Mouse (Mus musculus) A20 (cell line): ENCODE results near the gene Sult5a1.

Experiments
- DNase-seq: peaks from one replicate; pipeline ENCODE4 v3.0.0-alpha.2; 2011; ENCODE audit warnings: low read depth, low spot score

Sult5a1 gene

DNA sequence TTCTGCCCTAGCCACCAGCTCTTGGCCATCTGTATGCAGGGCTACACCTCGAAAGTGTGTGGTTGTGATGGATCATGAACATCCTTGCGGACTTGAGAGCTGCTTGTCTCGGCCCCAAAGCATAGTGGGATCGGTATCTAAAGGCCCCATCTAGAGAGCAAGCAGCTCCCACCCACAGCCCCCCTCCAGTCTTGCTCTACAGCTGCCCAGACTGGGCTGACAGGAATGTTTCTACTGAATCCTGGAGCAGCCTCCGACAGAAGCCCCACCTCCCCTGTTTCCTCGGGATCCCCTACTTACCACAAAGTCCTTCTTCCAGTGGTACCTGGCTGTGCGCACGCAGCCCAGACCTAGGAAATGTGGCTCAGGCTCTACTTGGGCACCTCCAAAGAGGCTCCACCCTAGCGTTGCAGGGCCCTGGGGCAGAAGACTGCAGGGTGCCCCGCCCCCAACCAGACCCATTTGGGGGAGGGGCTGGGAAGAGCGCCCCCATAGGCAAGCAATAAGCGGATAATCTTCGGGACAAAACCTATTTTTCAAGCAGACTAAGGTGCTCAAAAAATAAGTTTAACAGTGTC is at the start of gene Sult5a1:
Gene Sult5a1, minus strand, starts transcription at position 428 of the 578 bp plus-strand sequence.
- DNase-seq = no peak

DNA sequence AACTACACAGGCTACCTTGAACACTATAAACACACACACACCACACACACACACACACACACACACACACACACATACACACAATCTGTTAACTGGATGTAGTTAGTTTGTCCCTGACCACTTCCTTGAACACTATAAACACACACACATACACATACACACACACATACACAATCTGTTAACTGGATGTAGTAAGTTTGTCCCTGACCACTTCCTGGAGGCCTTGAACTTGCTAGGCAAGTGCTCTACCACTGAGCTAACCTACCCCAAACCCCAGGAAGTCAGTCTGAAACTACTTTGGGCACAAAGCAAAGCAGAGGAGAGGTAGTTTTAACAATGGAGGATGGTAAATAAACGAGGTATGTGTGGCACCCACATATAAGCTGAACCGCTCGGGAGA is 45.5 kb upstream of the Sult5a1 start:
- DNase-seq = no peak

DNA sequence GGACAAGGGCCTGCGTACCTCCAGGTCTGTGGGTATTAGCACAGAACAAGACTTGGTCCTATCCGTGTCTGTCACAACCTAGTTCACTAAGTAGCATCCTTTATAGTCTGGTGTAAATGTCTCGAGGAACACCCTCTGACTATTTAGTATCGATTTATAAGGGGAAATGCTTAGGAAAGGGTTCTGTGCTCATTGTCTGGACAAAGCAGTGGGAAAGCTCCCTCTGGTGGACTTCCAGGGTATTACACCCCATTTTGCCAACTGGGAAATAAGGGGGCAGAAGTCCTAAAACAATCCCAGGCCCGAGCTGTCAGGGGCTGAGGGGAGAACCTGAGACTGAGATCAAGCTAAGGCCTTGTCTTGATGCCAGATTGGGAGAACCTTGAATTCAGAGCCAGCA is 44.2 kb upstream of the Sult5a1 start:
- peak; percentile 63 for DNase-seq

DNA sequence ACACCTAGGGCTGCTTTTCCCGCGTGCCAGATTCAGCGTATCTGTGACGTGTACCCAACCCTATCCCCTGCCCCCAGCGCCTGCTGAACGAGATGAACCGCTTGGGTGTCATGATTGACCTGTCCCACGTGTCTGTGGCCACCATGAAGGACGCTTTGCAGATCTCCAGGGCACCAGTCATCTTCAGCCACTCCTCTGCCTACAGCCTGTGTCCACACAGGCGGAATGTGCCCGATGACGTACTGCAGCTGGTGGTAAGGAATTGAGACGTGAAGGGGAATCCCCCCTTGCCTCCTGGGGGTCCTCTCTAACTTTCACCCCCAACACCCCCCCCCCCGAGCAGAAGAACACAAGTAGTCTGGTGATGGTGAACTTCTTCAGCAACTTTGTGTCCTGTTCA is 41.7 kb upstream of the Sult5a1 start:
- DNase-seq = no peak

DNA sequence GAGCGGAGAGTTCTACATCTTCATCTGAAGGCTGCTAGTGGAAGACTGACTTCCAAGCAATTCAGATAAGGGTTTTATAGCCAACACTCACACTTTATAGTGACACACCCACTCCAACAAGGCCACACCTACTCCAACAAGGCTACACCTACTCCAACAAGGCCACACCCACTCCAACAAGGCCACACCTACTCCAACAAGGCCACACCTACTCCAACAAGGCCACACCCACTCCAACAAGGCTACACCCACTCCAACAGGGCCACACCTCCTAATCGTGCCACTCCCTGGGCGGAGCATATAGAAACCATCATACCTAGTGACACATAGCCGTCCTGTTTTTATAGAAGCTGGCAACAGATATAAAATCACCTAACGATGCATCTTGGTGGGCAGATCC is 38.9 kb upstream of the Sult5a1 start:
- peak; percentile 56 for DNase-seq

DNA sequence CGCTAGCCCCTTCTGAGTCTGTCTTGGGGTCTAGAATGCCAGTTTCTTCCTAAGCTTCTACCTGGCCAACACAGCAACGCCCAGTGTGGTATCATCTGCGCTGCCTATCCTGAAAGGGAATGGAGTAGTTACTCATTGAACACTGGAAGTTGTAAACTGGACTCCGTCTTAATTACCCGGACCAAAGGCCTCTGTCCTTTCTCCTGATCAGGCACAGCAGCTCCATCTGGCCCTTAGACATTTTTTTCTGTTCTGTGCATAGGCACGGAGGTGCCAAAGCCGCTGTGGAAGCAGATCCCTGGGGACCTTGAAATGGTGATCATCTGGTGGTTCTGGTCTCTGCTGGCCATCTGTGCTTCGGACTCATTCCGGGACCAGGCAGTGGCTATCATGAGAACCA is 35.7 kb upstream of the Sult5a1 start:
- no peak for DNase-seq

DNA sequence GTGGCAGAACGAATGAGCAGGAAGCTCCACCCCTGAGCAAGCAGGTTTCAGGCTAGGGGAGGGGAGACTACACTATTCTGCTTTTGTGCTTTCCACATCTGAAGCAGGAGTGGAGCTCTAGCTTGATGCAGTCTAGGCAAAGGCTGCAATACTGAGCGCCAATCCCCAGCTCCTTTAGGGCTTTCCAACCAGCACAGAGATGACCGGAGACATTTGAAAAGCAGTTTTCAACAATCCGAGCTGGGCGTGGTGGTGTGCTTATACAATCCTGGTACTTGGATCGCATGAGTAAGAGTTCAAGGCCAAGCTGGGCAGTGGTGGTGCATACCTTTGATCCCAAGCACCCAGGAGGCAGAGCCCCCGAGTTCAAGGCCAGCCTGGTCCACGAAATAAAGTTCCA is 33.8 kb upstream of the Sult5a1 start:
- DNase-seq = no peak

DNA sequence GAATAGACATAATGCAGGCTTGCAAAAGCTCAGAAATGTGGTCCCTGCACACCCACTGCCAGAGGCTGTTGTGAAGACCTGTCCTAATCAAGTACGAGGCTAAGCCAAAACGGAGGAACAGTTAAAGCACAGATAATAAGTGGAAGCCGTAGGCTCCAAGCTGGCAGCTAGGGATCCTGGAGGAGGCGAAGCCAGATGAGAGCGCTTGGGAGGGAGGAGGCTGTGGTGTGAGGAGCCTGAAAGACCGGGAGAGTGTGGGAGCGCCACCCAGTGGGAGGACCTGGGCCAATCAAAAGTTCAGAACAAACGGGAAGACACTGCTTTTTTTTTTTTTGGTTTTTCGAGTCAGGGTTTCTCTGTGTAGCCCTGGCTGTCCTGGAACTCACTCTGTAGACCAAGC is 32.6 kb upstream of the Sult5a1 start:
- peak; percentile 50 for DNase-seq

DNA sequence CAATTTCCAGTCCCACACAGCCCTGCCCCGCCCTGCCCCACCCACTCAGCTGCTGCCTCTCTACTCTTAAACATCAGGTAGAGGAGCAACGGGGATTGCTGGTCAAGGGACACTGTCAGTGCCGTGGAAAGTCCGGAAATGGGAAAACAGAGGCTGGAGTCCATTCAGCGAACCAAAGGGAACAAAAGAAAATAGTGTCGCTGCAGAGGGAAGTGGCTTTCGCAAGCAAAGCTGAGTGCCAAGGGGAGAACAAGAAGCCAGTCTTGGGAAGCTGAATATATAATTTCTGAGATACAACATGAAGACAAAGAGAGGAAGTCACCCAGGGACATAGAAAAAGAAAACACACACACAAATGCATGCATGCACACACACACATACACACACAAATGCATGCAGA is 30.7 kb upstream of the Sult5a1 start:
- DNase-seq = no peak

DNA sequence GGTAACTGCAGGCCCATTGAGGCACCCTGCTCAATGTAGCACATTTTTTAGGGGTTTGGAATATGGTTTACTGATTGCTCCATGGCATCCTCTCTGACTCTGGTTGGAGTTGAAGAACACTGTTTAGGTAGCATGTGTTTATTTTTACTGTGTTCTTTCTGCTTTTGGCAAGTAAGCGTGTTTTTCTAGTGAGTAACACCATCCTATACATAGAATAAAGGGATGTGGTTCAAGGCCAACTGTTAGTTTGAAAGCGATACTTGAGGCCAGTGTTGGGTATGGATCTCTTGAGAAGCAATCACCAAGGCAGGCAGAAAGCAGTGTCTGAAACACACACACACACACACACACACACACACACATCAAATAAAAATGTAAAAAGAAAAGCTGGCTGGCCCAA is 29.9 kb upstream of the Sult5a1 start:
- DNase-seq = no peak

DNA sequence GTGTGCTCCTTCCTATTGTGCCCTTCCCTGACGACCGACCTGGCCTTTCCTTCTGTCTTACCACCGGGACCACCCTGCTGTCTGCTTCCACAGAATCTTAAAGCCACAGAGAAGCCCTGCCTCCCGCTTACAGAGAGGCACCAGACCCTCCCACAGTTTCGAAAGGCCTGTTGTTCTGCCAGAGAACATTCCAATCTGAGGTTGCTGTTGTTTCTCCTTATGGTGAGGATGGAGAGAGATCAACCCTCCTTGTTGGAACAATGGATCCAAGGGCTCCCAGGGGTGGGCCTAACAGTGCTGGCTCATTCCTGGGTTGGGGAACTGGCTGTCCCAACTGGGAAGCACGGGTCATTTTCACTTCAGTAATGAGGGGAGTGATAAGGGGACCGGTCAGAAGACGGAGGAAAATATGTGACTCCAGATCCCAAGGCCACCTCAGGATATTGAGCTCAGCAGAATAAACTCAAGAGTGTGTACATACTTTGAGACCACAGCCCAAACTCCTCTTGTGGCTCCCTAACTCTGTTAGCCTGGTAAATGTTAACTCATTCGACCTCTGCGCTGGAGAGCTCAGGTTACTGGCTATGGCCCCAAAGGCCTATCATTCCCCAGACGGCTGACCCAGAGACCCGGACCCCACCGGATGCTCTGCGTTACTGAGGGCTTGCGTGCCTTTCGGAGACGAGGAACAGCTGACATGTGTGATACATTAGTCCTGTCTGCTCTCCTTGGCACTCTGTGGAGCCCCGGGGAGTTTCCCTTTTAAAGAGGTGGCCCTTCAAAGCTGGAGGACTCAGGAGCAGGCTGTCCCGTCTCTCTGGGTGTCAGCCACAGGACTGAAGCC is 27.7 kb upstream of the Sult5a1 start, which contains the start of gene Dpep1:
Gene Dpep1, plus strand, starts transcription at position 677 of the 844 bp plus-strand sequence.
- no peak for DNase-seq

DNA sequence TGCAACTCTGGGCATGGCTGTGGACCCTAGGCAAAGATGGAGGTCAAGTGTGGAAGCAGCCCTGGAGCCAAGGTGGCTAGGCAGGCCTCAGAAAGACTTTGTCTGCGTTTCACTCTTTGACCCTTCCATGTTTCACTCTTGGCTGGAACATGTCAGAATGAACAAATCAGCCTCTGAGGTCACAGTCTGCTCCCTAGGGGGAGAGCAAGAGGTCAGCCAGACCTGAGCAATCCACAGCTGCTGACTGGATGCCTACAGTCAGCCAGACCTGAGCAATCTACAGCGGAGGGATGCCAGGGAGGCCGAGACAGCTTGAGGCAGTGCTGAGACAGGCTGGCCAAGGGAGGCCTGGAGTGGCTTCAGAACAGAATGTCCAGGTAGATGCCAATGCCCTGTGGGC is 23.3 kb upstream of the Sult5a1 start:
- DNase-seq = no peak

DNA sequence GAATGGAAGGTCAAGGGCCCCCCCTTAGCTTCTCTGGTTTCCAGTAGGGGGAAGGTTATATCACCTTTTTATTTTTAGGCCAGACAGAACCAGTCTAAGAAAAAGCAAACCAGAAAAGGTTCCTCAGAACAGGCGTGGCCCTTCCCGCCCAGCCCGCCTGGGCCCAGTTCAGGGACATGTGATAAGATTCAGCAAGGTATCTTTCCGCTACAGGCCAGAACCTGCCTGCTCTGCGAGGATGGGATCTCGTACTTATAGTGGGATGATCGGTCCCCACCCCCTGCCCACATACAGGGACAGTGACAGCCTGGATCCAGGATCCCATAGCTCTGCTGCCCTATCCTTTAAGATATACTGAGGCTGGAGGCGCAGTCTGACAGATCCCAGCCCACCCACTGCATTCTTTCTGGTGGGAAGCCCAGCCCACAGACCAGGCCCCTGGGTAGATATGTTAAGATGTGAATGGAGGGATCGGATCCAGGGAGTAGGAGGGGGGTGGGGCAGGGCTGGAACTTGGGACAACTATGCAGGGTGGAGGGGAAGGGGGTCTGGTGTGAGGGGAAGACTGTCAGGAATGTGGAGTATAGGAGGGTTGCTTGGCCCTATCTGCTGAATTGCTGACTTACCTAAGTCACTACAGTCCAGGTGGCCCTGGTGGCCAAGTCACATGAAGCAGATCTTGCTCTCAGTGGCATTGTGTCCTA is 1.9 kb downstream of the Sult5a1 start:
- no peak for DNase-seq

DNA sequence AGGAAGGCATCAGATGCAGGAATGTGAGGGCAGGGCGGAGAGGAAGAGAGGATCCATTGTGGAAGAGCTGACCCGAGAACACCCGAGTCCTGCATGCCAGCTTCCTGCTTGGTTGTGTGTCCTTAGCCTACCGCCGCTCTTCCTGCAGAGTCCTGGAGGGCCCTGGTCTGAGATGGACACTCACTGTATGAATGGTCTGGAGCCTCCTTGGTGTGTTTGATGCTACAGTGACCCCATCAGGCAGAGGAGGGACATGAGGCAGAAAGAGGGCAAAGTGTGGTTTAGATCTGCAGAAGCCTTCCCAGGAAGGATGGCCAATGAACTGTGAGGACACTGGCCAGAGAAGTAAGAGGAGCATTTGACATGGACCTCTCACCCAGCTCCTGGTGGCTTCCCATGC is 2.9 kb downstream of the Sult5a1 start:
- DNase-seq = no peak

DNA sequence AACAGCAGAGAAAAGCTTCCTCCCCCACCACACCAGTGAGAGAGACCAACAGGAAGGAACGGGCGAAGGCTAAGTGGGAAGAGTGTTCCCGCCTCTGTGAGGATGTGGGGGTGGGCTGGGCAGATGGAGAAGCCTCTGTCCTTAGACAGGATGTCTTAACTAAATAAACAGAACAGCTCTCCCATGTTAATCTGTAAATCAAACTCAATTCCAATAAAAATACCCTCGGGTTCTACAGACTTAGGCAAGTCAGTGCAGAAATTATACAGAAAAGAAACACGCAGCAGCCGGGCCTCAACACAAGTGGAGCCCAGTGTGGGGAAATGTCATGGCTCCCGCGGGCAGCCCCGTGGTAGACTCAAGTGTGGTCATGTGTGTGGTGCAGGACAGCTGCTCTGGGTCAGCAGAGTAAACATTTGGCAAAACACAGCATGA is 7.4 kb downstream of the Sult5a1 start:
- DNase-seq = no peak

DNA sequence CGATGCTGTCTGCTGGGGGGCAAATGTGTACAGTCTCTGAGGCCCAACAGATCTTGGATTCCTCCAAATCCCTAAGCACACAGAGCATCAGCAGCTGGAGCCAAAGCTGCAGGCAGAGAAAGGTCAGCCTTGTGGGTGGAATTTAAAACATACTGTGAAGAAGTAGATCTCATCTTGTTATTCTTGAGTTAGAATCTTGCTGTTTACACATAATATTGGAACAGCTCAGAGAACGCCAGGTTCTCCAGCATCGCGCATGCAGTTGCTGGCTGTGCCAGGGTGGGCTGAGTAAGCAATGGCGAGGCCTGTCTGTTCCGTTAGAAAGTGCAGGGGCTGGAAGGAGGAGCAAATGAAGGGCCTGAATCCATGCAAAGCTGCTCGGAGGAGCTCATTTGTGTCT is 11.7 kb downstream of the Sult5a1 start:
- DNase-seq = no peak

DNA sequence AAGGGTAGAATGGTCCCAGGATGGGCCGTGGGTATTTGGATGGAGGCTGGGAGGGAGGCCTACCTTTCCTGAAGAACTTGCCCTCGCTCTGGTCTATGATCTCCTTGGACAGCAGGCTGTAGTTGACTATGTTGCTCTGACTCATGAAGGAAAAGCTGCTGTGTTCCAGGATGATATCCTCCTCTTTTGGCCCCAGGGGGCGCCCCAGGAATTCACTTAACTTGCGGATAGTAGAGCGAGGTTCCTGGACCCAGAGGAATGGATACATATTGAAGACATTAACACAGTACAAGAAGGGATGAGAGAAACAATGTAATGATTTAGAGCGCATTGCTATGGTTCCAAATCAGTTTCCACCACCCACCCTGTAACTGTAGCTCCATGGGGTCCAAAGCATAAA is 12.8 kb downstream of the Sult5a1 start:
- no peak for DNase-seq

DNA sequence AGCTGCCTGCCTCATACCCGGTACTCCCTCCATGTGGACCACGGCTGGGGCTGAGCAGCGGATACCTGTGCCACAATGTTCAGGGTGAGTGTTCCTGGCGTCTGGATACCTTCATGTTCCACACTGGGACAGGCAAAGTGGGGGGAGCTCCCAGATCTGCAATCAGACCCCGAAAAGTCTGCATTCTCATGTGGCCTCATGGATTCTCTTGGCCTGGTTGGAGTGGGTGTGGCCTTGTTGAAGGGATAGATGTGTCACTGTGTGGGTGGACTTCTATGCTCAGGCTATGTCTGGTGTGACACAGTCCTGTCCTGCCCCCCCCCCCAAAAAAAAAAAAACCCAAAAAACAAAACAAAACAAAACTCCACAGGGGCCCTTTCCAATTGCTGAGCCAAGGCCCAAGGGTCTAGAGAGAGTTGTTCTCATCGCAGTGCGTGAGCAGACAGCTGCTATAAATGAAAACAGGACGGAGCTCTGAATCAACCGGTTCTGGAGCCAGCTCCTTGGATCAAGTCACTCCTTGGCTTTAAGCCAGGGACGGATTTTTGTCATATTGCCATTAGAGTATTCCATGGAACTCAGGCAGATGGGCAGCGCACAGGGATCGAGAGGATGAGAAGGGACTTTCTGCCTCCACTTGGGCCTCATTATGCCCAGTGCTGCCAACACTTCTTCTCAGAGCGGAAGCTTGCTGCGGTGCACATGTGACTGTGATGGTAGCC is 16.2 kb downstream of the Sult5a1 start:
- DNase-seq = no peak

DNA sequence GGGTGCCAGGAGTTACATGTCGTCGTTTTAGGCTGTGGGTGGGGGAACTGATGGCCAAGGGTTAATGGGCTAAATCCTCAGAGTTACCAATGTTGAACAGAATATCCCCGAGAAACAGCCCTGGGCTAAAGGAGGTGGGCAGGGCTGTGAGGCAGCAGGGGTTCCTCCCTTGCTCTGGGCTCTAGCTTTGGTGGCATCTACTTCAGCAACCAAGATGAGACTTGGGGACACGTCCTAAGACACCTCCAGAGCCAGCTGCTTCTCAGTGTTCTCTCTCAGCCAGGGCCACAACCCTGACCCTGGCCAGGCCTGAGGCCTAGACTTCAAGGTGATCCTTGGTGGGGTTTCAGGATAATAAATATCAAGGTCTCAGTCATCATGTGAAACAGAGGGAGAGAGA is 19.4 kb downstream of the Sult5a1 start:
- no peak for DNase-seq

DNA sequence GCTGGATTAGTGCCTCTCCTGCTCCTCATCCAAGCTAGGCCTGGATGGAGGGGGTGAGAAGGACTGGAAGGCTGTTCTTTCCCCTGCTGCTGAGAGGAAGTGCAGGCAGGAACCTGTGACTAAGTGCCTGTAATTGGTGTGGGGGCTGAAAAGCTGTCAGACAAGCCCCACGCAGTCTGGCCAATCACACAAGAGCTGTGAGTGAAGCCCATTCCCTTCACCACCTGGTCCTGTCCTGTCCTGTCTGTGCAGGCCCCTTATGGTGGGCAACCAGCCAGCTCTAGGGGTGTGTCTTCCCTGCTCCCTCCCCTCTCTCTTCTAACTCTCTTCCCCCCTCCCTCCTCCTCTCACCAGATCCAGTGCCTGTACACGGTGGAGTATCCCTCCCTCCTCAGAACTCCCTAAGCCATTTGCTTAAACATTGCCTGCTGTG is 20.5 kb downstream of the Sult5a1 start:
- no peak for DNase-seq

DNA sequence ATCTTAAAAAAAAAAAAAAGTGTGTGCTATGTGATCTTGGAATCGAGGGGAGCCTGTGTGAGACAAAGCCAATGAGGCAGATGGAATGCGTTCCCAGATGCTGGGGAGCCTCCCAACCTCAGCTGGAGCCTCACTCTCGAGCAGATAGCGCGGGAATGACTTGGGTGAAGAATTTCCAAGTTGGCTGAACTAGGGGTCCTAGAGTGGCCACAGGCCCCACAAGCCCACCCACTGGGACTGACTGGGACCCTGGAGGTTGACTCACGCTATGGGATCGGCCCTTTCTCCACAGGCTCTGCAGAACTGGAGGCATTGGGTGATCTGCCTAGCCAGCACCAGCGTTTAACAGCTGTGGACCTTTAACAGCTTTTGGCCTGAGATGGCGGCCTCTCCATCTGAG is 21.8 kb downstream of the Sult5a1 start:
- DNase-seq = no peak

DNA sequence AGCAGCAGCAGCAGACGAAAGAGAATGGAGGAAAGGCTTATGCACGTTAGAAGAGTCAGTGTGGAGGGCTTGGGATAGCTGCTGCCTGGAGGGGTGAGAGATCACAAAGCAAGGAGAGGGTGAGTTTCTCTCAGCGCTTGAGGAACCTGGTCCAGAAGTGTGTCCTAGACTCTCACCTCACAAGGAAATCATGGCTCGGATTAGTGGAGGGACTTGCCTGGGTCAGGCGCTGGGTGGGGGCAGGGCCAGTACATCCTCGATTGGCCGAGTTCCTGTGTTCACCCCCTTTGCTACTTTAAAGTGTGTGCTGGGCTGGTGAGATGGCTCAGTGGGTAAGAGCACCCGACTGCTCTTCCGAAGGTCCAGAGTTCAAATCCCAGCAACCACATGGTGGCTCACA is 22.3 kb downstream of the Sult5a1 start:
- no peak for DNase-seq
